Mouse (Mus musculus) liver, embryonic 12.5 days (tissue): ENCODE data around the gene Gm3147. TPM values are rescaled to one million over a fixed set of nuclear protein-coding genes. Genes with fewer than 3 reads are reported as not detected.
"Not testable (repeated sequence)": the region's sequence is repeated elsewhere in the genome, so short reads cannot be mapped to it uniquely, and the experiment has no call there.

Experiments
- ATAC-seq: fragments of 200-750 bp; cut with Nextera tagmentation; 2 replicates; pipeline ENCODE4 v1.8.0; 2017; ENCODE audit warnings: moderate number of reproducible peaks, mild to moderate bottlenecking, moderate library complexity
- H3K27ac ChIP-seq: fragments of 300-500 bp; sonication (generic); 2 replicates; pipeline ENCODE4 v1.5.1; 2016; ENCODE audit warnings: mild to moderate bottlenecking
- H3K27me3 ChIP-seq: fragments of 300-500 bp; sonication (generic); replicated peaks from 2 replicates; pipeline ENCODE4 v1.6.1; 2016; ENCODE audit warnings: mild to moderate bottlenecking, moderate library complexity
- H3K36me3 ChIP-seq: fragments of 300-500 bp; sonication (generic); 2 replicates; pipeline ENCODE4 v1.6.1; 2016; ENCODE audit warnings: mild to moderate bottlenecking, moderate library complexity
- H3K4me1 ChIP-seq: fragments of 300-500 bp; sonication (generic); 2 replicates; pipeline ENCODE4 v1.6.1; 2016
- H3K4me2 ChIP-seq: fragments of 300-500 bp; sonication (generic); 2 replicates; pipeline ENCODE4 v1.6.1; 2016; ENCODE audit warnings: mild to moderate bottlenecking, moderate library complexity
- H3K4me3 ChIP-seq: fragments of 300-500 bp; sonication (generic); 2 replicates; pipeline ENCODE4 v1.5.1; 2016; ENCODE audit warnings: mild to moderate bottlenecking, moderate library complexity
- H3K9ac ChIP-seq: fragments of 300-500 bp; sonication (generic); 2 replicates; pipeline ENCODE4 v1.6.1; 2016; ENCODE audit warnings: mild to moderate bottlenecking, moderate library complexity
- H3K9me3 ChIP-seq: fragments of 300-500 bp; sonication (generic); replicated peaks from 2 replicates; pipeline ENCODE4 v1.6.1; 2016; ENCODE audit warnings: mild to moderate bottlenecking, moderate library complexity
- WGBS: fragments of 180-500 bp; shearing (Covaris S2); methylation state at CpG from one replicate; pipeline ENCODE4 v1.1.7; 2016; ENCODE audit not compliant: insufficient replicate concordance; 5-methylcytosine and 5-hydroxymethylcytosine counted together
- polyA plus RNA-seq: library from polyadenylated mRNA; unstranded; fragments of >200 nt; fragmentation: Nextera tagmentation; extraction: Ambion mirVana; gene quantifications from 2 replicates; pipeline ENCODE4 v1.2.1, GENCODE M21; 2016

Gm3147 gene
- not detected in 2 replicates for polyA plus RNA-seq

- not testable (repeated sequence) for H3K27me3 ChIP-seq, H3K27ac ChIP-seq, H3K4me3 ChIP-seq, H3K36me3 ChIP-seq, ATAC-seq, H3K4me1 ChIP-seq, H3K4me2 ChIP-seq, H3K9me3 ChIP-seq, H3K9ac ChIP-seq
- no CpG with 5 or more reads among the region's 1 CpGs for WGBS
Observed at GRCm38 (mm10) chr5:94616242-94616641, at the start of gene Gm3147. Gm3147 (minus strand) TSS chr5:94616342.

- not testable (repeated sequence) for H3K9me3 ChIP-seq, ATAC-seq, H3K36me3 ChIP-seq, H3K4me3 ChIP-seq, H3K27me3 ChIP-seq, H3K4me2 ChIP-seq, H3K9ac ChIP-seq, H3K4me1 ChIP-seq, H3K27ac ChIP-seq
- WGBS = no CpG with 5 or more reads among the region's 2 CpGs
Observed at GRCm38 (mm10) chr5:94648082-94648481, 31.9 kb upstream of the Gm3147 start, which contains the start of gene Gm6205. Gm6205 (plus strand) TSS chr5:94648382.

GRCm38 (mm10) chr5:94623679-94624078 is 7.5 kb upstream of the Gm3147 start, which contains the start of gene Gm6509:
Gm6509 (plus strand) TSS chr5:94623979.
- H3K4me2 ChIP-seq = not testable (repeated sequence)

More at GRCm38 (mm10) chr5:94623679-94624078, 7.5 kb upstream of the Gm3147 start, which contains the start of gene Gm6509:
- not testable (repeated sequence) for H3K36me3 ChIP-seq, H3K27me3 ChIP-seq, ATAC-seq, H3K4me1 ChIP-seq, H3K4me3 ChIP-seq, H3K9me3 ChIP-seq, H3K27ac ChIP-seq, H3K9ac ChIP-seq
- 29% methylated on average over 1 of the region's 2 CpGs for WGBS

Other genes with a start within 250 kb of the Gm3147 start
- gene Gm7682, start 170.6 kb downstream of the Gm3147 start, polyA plus RNA-seq = not detected in 2 replicates
- not detected in 2 replicates for gene Gm3139, start 90.1 kb downstream of the Gm3147 start, polyA plus RNA-seq
- not detected in 2 replicates for gene Gm6509, start 7.6 kb upstream of the Gm3147 start, polyA plus RNA-seq
- not detected in 2 replicates for gene Gm6205, start 32.0 kb upstream of the Gm3147 start, polyA plus RNA-seq
- gene Gm3183, start 249.1 kb upstream of the Gm3147 start, polyA plus RNA-seq = not detected in 2 replicates